Mouse (Mus musculus) hindbrain, embryonic 10.5 days (tissue): ENCODE data around the gene Cbfa2t3. TPM values are rescaled to one million over a fixed set of nuclear protein-coding genes. Genes with fewer than 3 reads are reported as not detected.
A peak's percentile ranks its signal among the peaks of the same experiment; 100 is the strongest.

Experiments used
- DNase-seq: peaks from one replicate; pipeline ENCODE4 v3.0.0-alpha.2; 2017; ENCODE audit warnings: low spot score
- H3K27ac ChIP-seq: fragments of 300-500 bp; sonication (generic); 2 replicates; pipeline ENCODE4 v1.5.1; 2016; ENCODE audit warnings: mild to moderate bottlenecking, moderate library complexity
- H3K27me3 ChIP-seq: fragments of 300-500 bp; sonication (generic); 2 replicates; pipeline ENCODE4 v1.6.1; 2016; ENCODE audit warnings: mild to moderate bottlenecking; ENCODE audit not compliant: poor library complexity, insufficient read depth, severe bottlenecking
- H3K36me3 ChIP-seq: fragments of 300-500 bp; sonication (generic); 2 replicates; pipeline ENCODE4 v1.6.1; 2016; ENCODE audit warnings: mild to moderate bottlenecking, moderate library complexity
- H3K4me1 ChIP-seq: fragments of 300-500 bp; sonication (generic); replicated peaks from 2 replicates; pipeline ENCODE4 v1.6.1; 2016; ENCODE audit warnings: mild to moderate bottlenecking
- H3K4me3 ChIP-seq: fragments of 300-500 bp; sonication (generic); 2 replicates; pipeline ENCODE4 v1.5.1; 2016; ENCODE audit warnings: mild to moderate bottlenecking, moderate library complexity
- H3K9me3 ChIP-seq: fragments of 300-500 bp; sonication (generic); 2 replicates; pipeline ENCODE4 v1.6.1; 2016; ENCODE audit warnings: mild to moderate bottlenecking, moderate library complexity
- WGBS: fragments of 180-500 bp; shearing (Covaris S2); methylation state at CpG from one replicate; pipeline ENCODE4 v1.1.7; 2016; 5-methylcytosine and 5-hydroxymethylcytosine counted together
- polyA plus RNA-seq: library from polyadenylated mRNA; unstranded; fragments of >200 nt; fragmentation: Nextera tagmentation; extraction: Ambion mirVana; gene quantifications from 2 replicates; pipeline ENCODE4 v1.2.1, GENCODE M21; 2016

The Cbfa2t3 gene
- polyA plus RNA-seq, 1 experiment from 2014 or later: 5.4 TPM

DNA sequence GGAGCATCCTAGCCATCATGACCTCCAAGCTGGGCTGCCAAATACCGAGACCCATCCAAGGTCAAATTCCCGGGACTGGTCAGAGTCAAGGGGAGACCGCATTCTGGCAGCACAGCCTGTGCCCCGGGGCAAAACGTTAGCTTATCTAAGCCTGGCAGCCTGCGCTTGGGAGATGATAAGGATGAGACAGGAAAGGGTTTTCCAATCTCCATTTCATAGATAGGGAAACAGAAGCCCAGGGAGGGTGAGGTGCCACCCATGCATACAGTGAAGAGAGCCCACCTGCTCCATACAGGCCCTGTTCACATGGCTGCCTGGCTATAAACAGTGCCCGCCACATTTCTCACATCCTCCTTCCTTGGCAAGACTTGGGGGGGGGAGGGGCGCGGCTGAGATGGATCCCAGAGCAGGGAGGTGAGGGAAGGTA is 32.6 kb downstream of the Cbfa2t3 start:
- 60% methylated on average over 9 of the region's 9 CpGs for WGBS
- no peaks in the 10 kb centered on the region for H3K9me3 ChIP-seq
- no peak overlapping the region for H3K4me3 ChIP-seq
- no peak for DNase-seq
- peak overlapping the region; percentile 16; the same call in 1 of the 2 replicates for H3K27ac ChIP-seq
- peaks cover 67% of the 10 kb centered on the region for H3K4me1 ChIP-seq
- no peaks in the 10 kb centered on the region for H3K36me3 ChIP-seq
- H3K27me3 ChIP-seq: peaks cover 58% of the 10 kb centered on the region

DNA sequence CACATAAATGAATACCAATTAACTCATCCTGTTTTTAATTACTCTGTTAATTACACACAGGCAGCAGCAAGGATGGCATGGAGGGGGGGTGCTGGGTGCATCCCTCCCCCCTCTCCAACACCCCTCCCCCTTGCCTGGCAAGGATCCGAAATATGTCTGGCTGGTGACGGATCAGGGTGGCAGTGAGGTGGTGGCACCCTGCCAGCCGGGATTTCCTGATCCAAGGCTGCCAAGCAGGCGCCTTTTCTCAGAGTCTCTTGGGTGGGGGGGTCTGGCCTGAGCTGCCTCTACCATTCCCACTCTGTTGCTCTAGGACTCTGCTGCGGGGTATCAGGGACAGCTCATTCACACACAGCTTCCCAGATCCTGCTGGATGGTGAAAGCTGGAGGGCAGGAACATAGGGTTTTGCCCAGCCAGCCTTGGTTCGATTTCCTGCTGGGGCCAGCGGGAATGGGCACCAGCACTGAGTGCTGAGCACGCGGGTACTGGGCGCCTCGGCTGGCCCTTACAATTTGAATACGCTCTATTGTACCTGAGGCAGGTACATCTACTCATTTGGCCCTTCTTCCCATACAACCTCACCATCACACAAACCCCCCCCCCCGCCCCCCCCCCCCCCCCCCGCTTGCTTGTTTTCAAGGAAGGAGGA is 33.1 kb downstream of the Cbfa2t3 start:
- no peak for DNase-seq
- H3K27me3 ChIP-seq: peaks cover 53% of the 10 kb centered on the region
- WGBS: 73% methylated on average over 13 of the region's 14 CpGs
- H3K27ac ChIP-seq: 0 out of 2 replicates have a peak overlapping the region, but pooled peaks have one; percentile 12
- H3K36me3 ChIP-seq: no peaks in the 10 kb centered on the region
- no peaks in the 10 kb centered on the region for H3K9me3 ChIP-seq
- H3K4me1 ChIP-seq: peaks cover 69% of the 10 kb centered on the region
- no peak overlapping the region for H3K4me3 ChIP-seq

DNA sequence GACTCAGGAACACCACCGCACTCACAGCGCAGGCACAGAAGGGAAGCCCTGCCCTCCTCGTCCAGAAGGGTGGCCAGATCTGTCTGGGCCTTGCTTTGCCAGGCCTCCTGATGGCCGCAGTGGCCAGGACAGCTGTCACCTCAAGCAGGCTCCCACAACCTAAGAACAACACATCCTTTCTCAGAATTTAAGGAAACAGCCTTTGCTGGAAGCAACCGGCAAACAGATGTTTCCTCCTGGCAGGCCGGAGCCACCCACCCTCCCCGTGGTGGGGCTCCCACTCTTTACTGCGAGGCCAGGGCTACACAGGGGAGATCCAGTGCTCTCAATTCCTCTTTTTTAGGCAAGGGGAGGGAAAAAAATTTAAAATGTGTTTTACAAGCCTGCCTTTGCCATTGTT is 33.7 kb downstream of the Cbfa2t3 start:
- Histone ChIP-seq H3K27ac (no peak overlapping the region; the same call in 1 of the 2 replicates), H3K27me3 (peaks cover 47% of the 10 kb centered on the region), H3K9me3 (no peaks in the 10 kb centered on the region), H3K4me1 (peaks cover 65% of the 10 kb centered on the region), H3K36me3 (no peaks in the 10 kb centered on the region), H3K4me3 (no peak overlapping the region)
- DNase-seq: no peak
- WGBS: 58% methylated on average over 8 of the region's 8 CpGs

- peaks cover 31% of the 10 kb centered on the region for H3K27me3 ChIP-seq
- 75% methylated on average over 5 of the region's 5 CpGs for WGBS
- no peaks in the 10 kb centered on the region for H3K36me3 ChIP-seq
- H3K27ac ChIP-seq: no peak overlapping the region
- H3K9me3 ChIP-seq: no peaks in the 10 kb centered on the region
- no peak for DNase-seq
- H3K4me1 ChIP-seq: peaks cover 63% of the 10 kb centered on the region
- H3K4me3 ChIP-seq: no peak overlapping the region
Observed at GRCm38 (mm10) chr8:122663670-122664069, 35.2 kb downstream of the Cbfa2t3 start.

GRCm38 (mm10) chr8:122663106-122663505 is 35.8 kb downstream of the Cbfa2t3 start:
- Histone ChIP-seq H3K27ac (no peak overlapping the region), H3K9me3 (no peaks in the 10 kb centered on the region), H3K4me3 (no peak overlapping the region), H3K4me1 (peaks cover 65% of the 10 kb centered on the region), H3K36me3 (no peaks in the 10 kb centered on the region), H3K27me3 (peaks cover 26% of the 10 kb centered on the region)
- DNase-seq: no peak
- WGBS: 82% methylated on average over 3 of the region's 3 CpGs

- peaks cover 65% of the 10 kb centered on the region for H3K4me1 ChIP-seq
- H3K27me3 ChIP-seq: peaks cover 14% of the 10 kb centered on the region
- H3K4me3 ChIP-seq: no peak overlapping the region
- no peaks in the 10 kb centered on the region for H3K9me3 ChIP-seq
- no peak for DNase-seq
- H3K27ac ChIP-seq: no peak overlapping the region
- 82% methylated on average over 2 of the region's 2 CpGs for WGBS
- H3K36me3 ChIP-seq: no peaks in the 10 kb centered on the region
Observed at GRCm38 (mm10) chr8:122661894-122662293, 37.0 kb downstream of the Cbfa2t3 start.

GRCm38 (mm10) chr8:122661138-122661537 is 37.8 kb downstream of the Cbfa2t3 start:
- Histone ChIP-seq H3K4me1 (peaks cover 61% of the 10 kb centered on the region), H3K36me3 (no peaks in the 10 kb centered on the region), H3K27ac (no peak overlapping the region; the same call in 1 of the 2 replicates), H3K27me3 (peaks cover 6% of the 10 kb centered on the region), H3K4me3 (no peak overlapping the region), H3K9me3 (no peaks in the 10 kb centered on the region)
- DNase-seq: peak; percentile 69
- 47% methylated on average over 7 of the region's 7 CpGs for WGBS

GRCm38 (mm10) chr8:122660022-122660421 is 38.9 kb downstream of the Cbfa2t3 start:
- DNase-seq: no peak
- Histone ChIP-seq H3K27ac (no peak overlapping the region), H3K4me3 (no peak overlapping the region), H3K36me3 (no peaks in the 10 kb centered on the region), H3K9me3 (no peaks in the 10 kb centered on the region), H3K4me1 (peaks cover 58% of the 10 kb centered on the region), H3K27me3 (no peaks in the 10 kb centered on the region; the same call in 1 of the 2 replicates)
- WGBS: 66% methylated on average over 2 of the region's 2 CpGs

DNA sequence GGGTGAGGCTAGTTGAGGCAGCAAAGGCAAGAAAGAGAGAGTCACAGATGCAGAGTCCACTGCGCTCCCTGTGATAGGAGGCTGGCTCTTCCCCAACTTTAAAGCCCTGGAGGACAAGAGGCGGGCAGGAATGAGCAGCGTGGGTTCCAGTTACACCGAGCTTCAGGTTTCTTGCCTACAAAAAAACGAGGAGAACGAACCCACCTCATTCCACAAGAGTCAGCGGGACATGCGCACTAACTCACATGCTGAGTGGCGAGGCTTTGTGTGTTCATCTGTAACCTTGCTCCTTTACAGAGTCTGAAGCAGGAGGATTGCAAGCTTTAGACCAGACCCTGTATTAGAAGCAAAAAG is 40.1 kb downstream of the Cbfa2t3 start:
- H3K27ac ChIP-seq: peak overlapping the region; percentile 1; the same call in 1 of the 2 replicates
- H3K4me1 ChIP-seq: peaks cover 67% of the 10 kb centered on the region
- peak; percentile 27 for DNase-seq
- no peak overlapping the region for H3K4me3 ChIP-seq
- H3K9me3 ChIP-seq: no peaks in the 10 kb centered on the region
- no peaks in the 10 kb centered on the region for H3K36me3 ChIP-seq
- 68% methylated on average over 9 of the region's 9 CpGs for WGBS
- no peaks in the 10 kb centered on the region for H3K27me3 ChIP-seq

GRCm38 (mm10) chr8:122658149-122658806 is 40.6 kb downstream of the Cbfa2t3 start:
- H3K9me3 ChIP-seq: no peaks in the 10 kb centered on the region
- H3K4me1 ChIP-seq: peaks cover 66% of the 10 kb centered on the region
- H3K4me3 ChIP-seq: no peak overlapping the region
- peak; percentile 56 for DNase-seq
- H3K27me3 ChIP-seq: no peaks in the 10 kb centered on the region
- H3K36me3 ChIP-seq: no peaks in the 10 kb centered on the region
- 0 out of 2 replicates have a peak overlapping the region, but pooled peaks have one; percentile 62 for H3K27ac ChIP-seq
- WGBS: 66% methylated on average over 10 of the region's 10 CpGs

DNA sequence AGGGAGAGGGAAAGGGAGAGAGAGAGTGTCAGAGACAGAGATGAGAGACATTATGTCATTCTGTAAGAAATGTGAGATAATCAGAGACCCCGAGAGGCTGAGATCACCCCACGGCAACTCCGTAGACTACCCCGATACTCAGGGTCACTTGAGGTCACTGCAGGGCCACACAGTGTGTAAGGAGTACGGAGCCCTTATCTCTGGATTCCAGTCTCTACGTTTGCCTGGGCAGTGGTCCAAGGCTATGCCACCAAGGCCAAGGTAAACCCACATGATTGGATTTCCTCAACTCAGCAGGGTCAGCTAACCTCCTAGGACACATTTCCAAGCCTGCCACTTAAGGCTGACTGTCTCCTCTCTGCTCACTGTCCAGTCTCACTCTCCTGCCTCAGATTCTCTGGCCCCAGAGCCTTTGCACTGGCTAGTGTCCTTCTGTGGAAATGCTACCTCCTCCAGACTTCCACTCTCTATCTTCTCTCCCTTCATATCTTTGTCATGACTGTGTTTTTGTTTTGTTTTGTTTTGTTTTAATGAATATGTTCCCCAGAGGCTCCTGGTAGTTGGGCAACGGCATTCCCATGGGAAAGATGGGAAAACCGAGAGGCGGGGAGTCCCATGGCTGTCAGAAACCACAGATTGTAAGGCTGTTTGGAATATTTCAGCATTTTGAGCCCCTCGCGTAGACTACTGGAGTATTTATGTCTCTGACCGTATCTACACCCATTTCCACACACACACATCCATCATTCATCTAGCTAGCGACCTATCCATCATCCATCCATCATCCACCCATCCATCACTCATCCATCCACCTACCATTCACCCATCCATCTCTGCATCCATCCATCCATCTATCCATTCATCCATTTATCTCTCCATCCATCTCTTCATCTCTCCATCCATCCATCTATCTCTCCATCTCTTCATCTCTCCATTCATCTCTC is 42.6 kb downstream of the Cbfa2t3 start:
- Histone ChIP-seq H3K27ac (no peak overlapping the region), H3K27me3 (no peaks in the 10 kb centered on the region), H3K4me1 (peaks cover 78% of the 10 kb centered on the region), H3K36me3 (no peaks in the 10 kb centered on the region), H3K4me3 (no peak overlapping the region), H3K9me3 (no peaks in the 10 kb centered on the region)
- WGBS: 89% methylated on average over 13 of the region's 13 CpGs
- no peak for DNase-seq

DNA sequence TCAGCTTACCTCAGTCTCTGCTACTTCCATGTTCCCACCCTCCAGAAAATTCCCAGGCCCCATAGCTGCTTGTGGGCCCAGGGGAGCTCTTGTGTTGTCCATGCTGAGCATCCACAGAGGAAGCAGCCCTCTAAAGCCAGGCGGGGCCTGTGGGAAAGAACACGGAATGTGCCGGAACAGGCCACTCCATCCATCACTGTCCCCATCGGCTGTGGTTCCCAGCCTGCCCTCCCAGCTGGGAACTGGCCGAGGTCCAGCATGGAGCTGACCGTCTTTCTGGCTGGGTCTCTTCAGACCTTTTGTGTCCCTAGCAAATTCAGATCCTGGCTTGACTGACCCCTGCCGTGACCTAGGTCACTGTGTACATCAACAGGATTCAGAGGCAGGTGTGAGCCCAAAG is 44.1 kb downstream of the Cbfa2t3 start:
- Histone ChIP-seq H3K9me3 (no peaks in the 10 kb centered on the region), H3K27me3 (0 out of 2 replicates have a peak, but pooled peaks cover 3% of the 10 kb centered on the region), H3K36me3 (0 out of 2 replicates have a peak, but pooled peaks cover 4% of the 10 kb centered on the region), H3K4me1 (peaks cover 81% of the 10 kb centered on the region), H3K27ac (peak overlapping the region; percentile 5; the same call in 1 of the 2 replicates), H3K4me3 (no peak overlapping the region)
- WGBS: 59% methylated on average over 7 of the region's 7 CpGs
- DNase-seq: no peak
